Mouse (Mus musculus): ENCODE data around the gene Astn1. TPM values are rescaled to one million over a fixed set of nuclear protein-coding genes. Genes with fewer than 3 reads are reported as not detected.

Gene Astn1
- total and polyA plus RNA-seq, 2 experiments, result 0.02 to 0.55 TPM

GRCm38 (mm10) chr1:158581806-158582205 lies 219.7 kb downstream of the Astn1 start:
- no peaks in the 10 kb centered on the region for H3K79me2 ChIP-seq (ENCODE audit: control insufficient read depth, insufficient read depth, low read length)
- no peak overlapping the region for H3K27ac ChIP-seq (replicated peaks; ENCODE audit: insufficient read depth, low read depth, low read length)
- H3K27me3 ChIP-seq (ENCODE audit: control insufficient read depth, insufficient read depth, low read length), result 0 out of 2 replicates have a peak, but pooled peaks cover 2% of the 10 kb centered on the region
- H3K36me3 ChIP-seq (ENCODE audit: control insufficient read depth, insufficient read depth, low read length), result no peaks in the 10 kb centered on the region
- TF ChIP-seq POLR2A (IDR thresholded peaks at IDR 0.05; ENCODE audit: extremely low read depth, insufficient read depth, low read length) (no peak), CTCF (IDR thresholded peaks at IDR 0.05; ENCODE audit: low read depth, low read length) (no peak)
- DNase-seq (ENCODE audit: extremely low read depth, low read depth, low spot score), result no peak
- H3K4me1 ChIP-seq (ENCODE audit: control insufficient read depth, insufficient read depth, low read length), result no peaks in the 10 kb centered on the region
- H3K4me3 ChIP-seq (ENCODE audit: insufficient read depth, low read depth, low read length), result no peak overlapping the region
- no peak overlapping the region for H3K9ac ChIP-seq (ENCODE audit: low read depth, low read length)

GRCm38 (mm10) chr1:158588903-158589302 lies 226.8 kb downstream of the Astn1 start:
- no peaks in the 10 kb centered on the region for H3K27me3 ChIP-seq (ENCODE audit: control insufficient read depth, insufficient read depth, low read length)
- no peak overlapping the region for H3K9ac ChIP-seq (ENCODE audit: low read depth, low read length)
- no peak overlapping the region for H3K4me3 ChIP-seq (ENCODE audit: insufficient read depth, low read depth, low read length)
- no peak for DNase-seq (ENCODE audit: extremely low read depth, low read depth, low spot score)
- H3K4me1 ChIP-seq (ENCODE audit: control insufficient read depth, insufficient read depth, low read length), result no peaks in the 10 kb centered on the region
- H3K36me3 ChIP-seq (ENCODE audit: control insufficient read depth, insufficient read depth, low read length), result no peaks in the 10 kb centered on the region
- H3K27ac ChIP-seq (replicated peaks; ENCODE audit: insufficient read depth, low read depth, low read length), result no peak overlapping the region
- WGBS, result 83% methylated on average over 3 of the region's 3 CpGs
- TF ChIP-seq CTCF (IDR thresholded peaks at IDR 0.05; ENCODE audit: low read depth, low read length) (no peak), POLR2A (IDR thresholded peaks at IDR 0.05; ENCODE audit: extremely low read depth, insufficient read depth, low read length) (no peak)
- H3K79me2 ChIP-seq (ENCODE audit: control insufficient read depth, insufficient read depth, low read length), result no peaks in the 10 kb centered on the region

DNA sequence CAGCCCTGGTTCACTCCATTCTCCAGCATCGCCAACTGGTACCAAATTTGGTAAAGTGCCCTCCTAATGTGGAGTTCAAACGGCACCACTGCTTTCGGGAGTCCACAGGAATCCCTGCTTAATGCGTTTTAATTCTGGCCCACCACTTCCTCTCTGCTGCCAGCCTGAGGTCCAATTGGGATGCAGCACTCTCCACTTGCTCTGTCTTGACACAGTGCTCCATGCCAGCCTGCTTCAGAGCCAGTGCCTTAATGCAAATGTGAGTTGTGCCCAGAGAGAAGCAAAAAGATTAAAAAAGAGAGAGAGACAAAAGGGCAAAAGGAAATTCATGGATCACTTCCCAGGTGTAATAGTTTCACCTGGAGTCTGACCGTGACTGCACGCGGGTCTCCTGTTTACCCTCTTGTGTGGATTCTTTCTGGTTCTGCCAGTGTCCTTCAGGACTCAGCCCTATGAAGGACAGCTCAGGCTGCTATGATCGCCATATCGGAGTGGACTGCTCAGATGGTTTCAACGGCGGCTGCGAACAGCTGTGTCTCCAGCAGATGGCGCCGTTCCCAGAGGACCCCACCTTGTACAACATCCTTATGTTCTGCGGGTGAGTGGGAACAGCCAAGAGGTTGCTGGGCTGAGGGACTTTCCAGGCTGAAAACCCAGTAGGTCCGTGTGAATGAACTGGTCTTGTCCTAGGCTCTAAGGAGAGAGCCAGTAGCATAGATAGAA lies 234.8 kb downstream of the Astn1 start:
- Histone ChIP-seq H3K4me1 (ENCODE audit: control insufficient read depth, insufficient read depth, low read length) (no peaks in the 10 kb centered on the region), H3K27me3 (ENCODE audit: control insufficient read depth, insufficient read depth, low read length) (no peaks in the 10 kb centered on the region), H3K27ac (replicated peaks; ENCODE audit: insufficient read depth, low read depth, low read length) (no peak overlapping the region), H3K36me3 (ENCODE audit: control insufficient read depth, insufficient read depth, low read length) (no peaks in the 10 kb centered on the region), H3K9ac (ENCODE audit: low read depth, low read length) (no peak overlapping the region), H3K79me2 (ENCODE audit: control insufficient read depth, insufficient read depth, low read length) (no peaks in the 10 kb centered on the region), H3K4me3 (ENCODE audit: insufficient read depth, low read depth, low read length) (no peak overlapping the region)
- WGBS, result 27% methylated on average over 16 of the region's 16 CpGs
- no peak for DNase-seq (ENCODE audit: extremely low read depth, low read depth, low spot score)
- TF ChIP-seq CTCF (IDR thresholded peaks at IDR 0.05; ENCODE audit: low read depth, low read length) (peak; percentile 53; the same call in 1 of the 2 replicates), POLR2A (IDR thresholded peaks at IDR 0.05; ENCODE audit: extremely low read depth, insufficient read depth, low read length) (no peak)

DNA sequence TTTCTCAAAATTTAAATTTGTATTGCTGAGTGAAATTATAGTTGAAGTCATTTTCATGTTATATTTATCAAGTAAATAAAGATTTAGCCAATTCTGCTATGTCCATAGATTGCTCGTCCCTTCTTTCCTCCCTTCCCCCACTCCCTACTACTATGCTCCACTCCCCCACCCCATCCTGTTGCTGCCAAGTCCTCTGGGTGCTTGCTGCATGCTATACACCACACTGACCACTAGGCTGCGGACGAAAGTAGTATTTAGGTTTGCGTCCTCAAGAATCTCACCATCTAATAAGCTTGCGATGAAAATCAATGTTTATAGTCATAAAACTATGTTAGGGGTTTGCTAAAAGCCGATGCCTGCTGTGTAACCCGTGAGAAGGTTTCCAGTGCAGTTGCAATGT lies 235.9 kb downstream of the Astn1 start:
- no peaks in the 10 kb centered on the region for H3K27me3 ChIP-seq (ENCODE audit: control insufficient read depth, insufficient read depth, low read length)
- H3K9ac ChIP-seq (ENCODE audit: low read depth, low read length), result no peak overlapping the region
- WGBS, result 72% methylated on average over 7 of the region's 7 CpGs
- no peaks in the 10 kb centered on the region for H3K79me2 ChIP-seq (ENCODE audit: control insufficient read depth, insufficient read depth, low read length)
- no peak for DNase-seq (ENCODE audit: extremely low read depth, low read depth, low spot score)
- TF ChIP-seq POLR2A (IDR thresholded peaks at IDR 0.05; ENCODE audit: extremely low read depth, insufficient read depth, low read length) (no peak), CTCF (IDR thresholded peaks at IDR 0.05; ENCODE audit: low read depth, low read length) (peak; percentile 6; the same call in 1 of the 2 replicates)
- H3K27ac ChIP-seq (replicated peaks; ENCODE audit: insufficient read depth, low read depth, low read length), result no peak overlapping the region
- no peaks in the 10 kb centered on the region for H3K36me3 ChIP-seq (ENCODE audit: control insufficient read depth, insufficient read depth, low read length)
- no peaks in the 10 kb centered on the region for H3K4me1 ChIP-seq (ENCODE audit: control insufficient read depth, insufficient read depth, low read length)
- no peak overlapping the region for H3K4me3 ChIP-seq (ENCODE audit: insufficient read depth, low read depth, low read length)

GRCm38 (mm10) chr1:158599435-158599834 lies 237.4 kb downstream of the Astn1 start:
- H3K4me1 ChIP-seq (ENCODE audit: control insufficient read depth, insufficient read depth, low read length), result no peaks in the 10 kb centered on the region
- 92% methylated on average over 2 of the region's 2 CpGs for WGBS
- H3K9ac ChIP-seq (ENCODE audit: low read depth, low read length), result no peak overlapping the region
- DNase-seq (ENCODE audit: extremely low read depth, low read depth, low spot score), result no peak
- no peaks in the 10 kb centered on the region for H3K36me3 ChIP-seq (ENCODE audit: control insufficient read depth, insufficient read depth, low read length)
- no peaks in the 10 kb centered on the region for H3K79me2 ChIP-seq (ENCODE audit: control insufficient read depth, insufficient read depth, low read length)
- no peak overlapping the region for H3K27ac ChIP-seq (replicated peaks; ENCODE audit: insufficient read depth, low read depth, low read length)
- H3K4me3 ChIP-seq (ENCODE audit: insufficient read depth, low read depth, low read length), result no peak overlapping the region
- no peaks in the 10 kb centered on the region for H3K27me3 ChIP-seq (ENCODE audit: control insufficient read depth, insufficient read depth, low read length)
- TF ChIP-seq POLR2A (IDR thresholded peaks at IDR 0.05; ENCODE audit: extremely low read depth, insufficient read depth, low read length) (no peak), CTCF (IDR thresholded peaks at IDR 0.05; ENCODE audit: low read depth, low read length) (no peak)

GRCm38 (mm10) chr1:158603056-158603455 lies 241.0 kb downstream of the Astn1 start:
- no peak overlapping the region for H3K27ac ChIP-seq (replicated peaks; ENCODE audit: insufficient read depth, low read depth, low read length)
- H3K36me3 ChIP-seq (ENCODE audit: control insufficient read depth, insufficient read depth, low read length), result no peaks in the 10 kb centered on the region
- no peak for TF ChIP-seq CTCF (IDR thresholded peaks at IDR 0.05; ENCODE audit: low read depth, low read length)
- no peaks in the 10 kb centered on the region for H3K79me2 ChIP-seq (ENCODE audit: control insufficient read depth, insufficient read depth, low read length)
- no peak for DNase-seq (ENCODE audit: extremely low read depth, low read depth, low spot score)
- H3K27me3 ChIP-seq (ENCODE audit: control insufficient read depth, insufficient read depth, low read length), result no peaks in the 10 kb centered on the region
- H3K4me3 ChIP-seq (ENCODE audit: insufficient read depth, low read depth, low read length), result no peak overlapping the region
- 57% methylated on average over 2 of the region's 2 CpGs for WGBS
- no peak overlapping the region for H3K9ac ChIP-seq (ENCODE audit: low read depth, low read length)
- H3K4me1 ChIP-seq (ENCODE audit: control insufficient read depth, insufficient read depth, low read length), result no peaks in the 10 kb centered on the region
